Mouse (Mus musculus) MEL (cell line): ENCODE measurements around the gene Polg. TPM values are rescaled to one million over a fixed set of nuclear protein-coding genes. Genes with fewer than 3 reads are reported as not detected.
A peak's percentile ranks its signal among the peaks of the same experiment; 100 is the strongest.

Source experiments
- DNase-seq: peaks from one replicate; pipeline ENCODE4 v3.0.0; 2011; ENCODE audit warnings: low read depth, low spot score
- H3K27ac ChIP-seq: 2 replicates; pipeline ENCODE4 v1.5.1; 2012; ENCODE audit warnings: low read depth, mild to moderate bottlenecking, control low read depth, low read length, moderate library complexity; ENCODE audit not compliant: control insufficient read depth
- H3K27me3 ChIP-seq, 2 experiments: fragments of 150-350 bp in 1 of 2; sonication (generic) in 1 of 2; 2 replicates each; pipeline ENCODE4 v1.6.1; 2012; ENCODE audit warnings: low read length in 2 of 2, mild to moderate bottlenecking in 2 of 2, improper control_type of control experiment in 1 of 2, moderate library complexity in 1 of 2; ENCODE audit not compliant: insufficient read depth in 2 of 2, control insufficient read depth in 1 of 2
- H3K36me3 ChIP-seq, 2 experiments: 2 replicates each; pipeline ENCODE4 v1.6.1; 2012 to 2014; ENCODE audit warnings: low read length in 2 of 2, improper control_type of control experiment in 1 of 2, inconsistent platforms in 1 of 2, mild to moderate bottlenecking in 1 of 2; ENCODE audit not compliant: insufficient read depth in 2 of 2, control insufficient read depth in 1 of 2
- H3K4me1 ChIP-seq, 2 experiments: fragments of 150-350 bp in 1 of 2; sonication (generic) in 1 of 2; 2 replicates each; pipeline ENCODE4 v1.6.1; 2012; ENCODE audit warnings: low read length in 2 of 2, improper control_type of control experiment in 1 of 2, mild to moderate bottlenecking in 1 of 2; ENCODE audit not compliant: insufficient read depth in 2 of 2, control insufficient read depth in 1 of 2
- H3K4me3 ChIP-seq, 2 experiments: fragments of 150-350 bp in 1 of 2; sonication (generic) in 1 of 2; 2 replicates each; pipeline ENCODE4 v1.5.1; 2012; ENCODE audit warnings: low read depth in 2 of 2, low read length in 2 of 2, mild to moderate bottlenecking in 2 of 2, moderate library complexity in 2 of 2, control low read depth in 1 of 2, improper control_type of control experiment in 1 of 2; ENCODE audit not compliant: control insufficient read depth in 1 of 2, insufficient read depth in 1 of 2
- H3K79me2 ChIP-seq: 2 replicates; pipeline ENCODE4 v1.6.1; 2012; ENCODE audit warnings: mild to moderate bottlenecking, low read length, moderate library complexity; ENCODE audit not compliant: control insufficient read depth, poor library complexity, insufficient read depth
- H3K9ac ChIP-seq: 2 replicates; pipeline ENCODE4 v1.6.1; 2012; ENCODE audit warnings: low read depth, mild to moderate bottlenecking, control low read depth, low read length, moderate library complexity; ENCODE audit not compliant: control insufficient read depth, poor library complexity, severe bottlenecking
- H3K9me3 ChIP-seq: fragments of 150-350 bp; sonication (generic); replicated peaks from 2 replicates; pipeline ENCODE4 v1.6.1; 2012; ENCODE audit warnings: mild to moderate bottlenecking, low read length, improper control_type of control experiment, moderate library complexity; ENCODE audit not compliant: insufficient read depth
- BHLHE40 ChIP-seq: IDR thresholded peaks from 2 replicates; pipeline ENCODE4 v1.6.1; 2012; ENCODE audit warnings: low read depth, mild to moderate bottlenecking, inconsistent platforms, low read length, improper control_type of control experiment, borderline replicate concordance
- CHD1 ChIP-seq: IDR thresholded peaks from 2 replicates; pipeline ENCODE4 v1.6.1; 2012; ENCODE audit warnings: low read depth, mild to moderate bottlenecking, inconsistent platforms, low read length, improper control_type of control experiment
- CHD2 ChIP-seq: IDR thresholded peaks from 2 replicates; pipeline ENCODE4 v1.6.1; 2011; ENCODE audit warnings: low read length, improper control_type of control experiment
- CTCF ChIP-seq, 3 experiments: IDR thresholded peaks in 2 of 3; conservative IDR thresholded peaks in 1 of 3; 2 replicates each; pipeline ENCODE4 v1.5.1; 2011 to 2012; ENCODE audit warnings: low read length in 3 of 3, low read depth in 2 of 3, mild to moderate bottlenecking in 2 of 3, improper control_type of control experiment in 1 of 3, inconsistent platforms in 1 of 3, mixed read lengths in 1 of 3, moderate library complexity in 1 of 3; ENCODE audit not compliant: control insufficient read depth in 1 of 3, insufficient read depth in 1 of 3, poor library complexity in 1 of 3, severe bottlenecking in 1 of 3
- E2F4 ChIP-seq: IDR thresholded peaks from 2 replicates; pipeline ENCODE4 v1.6.1; 2011; ENCODE audit warnings: low read depth, low read length, improper control_type of control experiment, borderline replicate concordance
- ELF1 ChIP-seq: IDR thresholded peaks from 2 replicates; pipeline ENCODE4 v1.6.1; 2014; ENCODE audit warnings: low read depth, mild to moderate bottlenecking, inconsistent platforms, low read length, improper control_type of control experiment, moderate library complexity
- EP300 ChIP-seq, 2 experiments: IDR thresholded peaks; 2 replicates each; pipeline ENCODE4 v1.6.1; 2011; ENCODE audit warnings: improper control_type of control experiment in 2 of 2, low read length in 2 of 2, low read depth in 1 of 2, mild to moderate bottlenecking in 1 of 2
- ETS1 ChIP-seq: IDR thresholded peaks from 2 replicates; pipeline ENCODE4 v1.6.1; 2012; ENCODE audit warnings: low read depth, mild to moderate bottlenecking, inconsistent platforms, low read length, improper control_type of control experiment, moderate library complexity
- GABPA ChIP-seq: IDR thresholded peaks from 2 replicates; pipeline ENCODE4 v1.6.1; 2012; ENCODE audit warnings: low read depth, mild to moderate bottlenecking, inconsistent platforms, low read length, improper control_type of control experiment, moderate library complexity
- GATA1 ChIP-seq: IDR thresholded peaks from 2 replicates; pipeline ENCODE4 v1.6.1; 2011; ENCODE audit warnings: low read depth, low read length, improper control_type of control experiment
- HCFC1 ChIP-seq: IDR thresholded peaks from 2 replicates; pipeline ENCODE4 v1.6.1; 2012; ENCODE audit warnings: low read depth, mild to moderate bottlenecking, inconsistent platforms, low read length, improper control_type of control experiment, moderate library complexity
- KAT2A ChIP-seq: conservative IDR thresholded peaks from 2 replicates; pipeline ENCODE4 v1.6.1; 2012; ENCODE audit warnings: low read depth, low read length, improper control_type of control experiment, inconsistent platforms
- MAFK ChIP-seq: IDR thresholded peaks from 2 replicates; pipeline ENCODE4 v1.6.1; 2011; ENCODE audit warnings: low read depth, mild to moderate bottlenecking, low read length, improper control_type of control experiment, borderline replicate concordance
- MAZ ChIP-seq: IDR thresholded peaks from 2 replicates; pipeline ENCODE4 v1.6.1; 2012; ENCODE audit warnings: low read depth, mild to moderate bottlenecking, inconsistent platforms, low read length, improper control_type of control experiment
- MXI1 ChIP-seq: IDR thresholded peaks from 2 replicates; pipeline ENCODE4 v1.6.1; 2011; ENCODE audit warnings: mild to moderate bottlenecking, low read depth, low read length, improper control_type of control experiment
- MYB ChIP-seq: IDR thresholded peaks from 2 replicates; pipeline ENCODE4 v1.6.1; 2011; ENCODE audit warnings: mild to moderate bottlenecking, low read depth, low read length, improper control_type of control experiment
- MYC ChIP-seq: IDR thresholded peaks from 2 replicates; pipeline ENCODE4 v1.6.1; 2011; ENCODE audit warnings: low read depth, mild to moderate bottlenecking, low read length, improper control_type of control experiment, moderate library complexity
- NELFE ChIP-seq: IDR thresholded peaks from 2 replicates; pipeline ENCODE4 v1.6.1; 2011; ENCODE audit warnings: low read depth, low read length, improper control_type of control experiment
- NRF1 ChIP-seq: IDR thresholded peaks from 2 replicates; pipeline ENCODE4 v1.6.1; 2014; ENCODE audit warnings: low read depth, mild to moderate bottlenecking, inconsistent platforms, low read length, improper control_type of control experiment, moderate library complexity; ENCODE audit not compliant: poor library complexity, insufficient read depth, severe bottlenecking
- POLR2A ChIP-seq, 2 experiments: IDR thresholded peaks; 2 replicates each; pipeline ENCODE4 v1.6.1; 2011 to 2012; ENCODE audit warnings: low read length in 2 of 2, mild to moderate bottlenecking in 2 of 2, control low read depth in 1 of 2, improper control_type of control experiment in 1 of 2, low read depth in 1 of 2, moderate library complexity in 1 of 2; ENCODE audit not compliant: control insufficient read depth in 1 of 2, insufficient read depth in 1 of 2, poor library complexity in 1 of 2
- POLR2AphosphoS2 ChIP-seq: IDR thresholded peaks from 2 replicates; pipeline ENCODE4 v1.6.1; 2011; ENCODE audit warnings: low read length, improper control_type of control experiment
- POLR2AphosphoS5 ChIP-seq: IDR thresholded peaks from 2 replicates; pipeline ENCODE4 v1.6.1; 2012; ENCODE audit warnings: low read depth, borderline replicate concordance, mild to moderate bottlenecking, inconsistent platforms, low read length, moderate library complexity, mixed read lengths
- RCOR1 ChIP-seq: IDR thresholded peaks from 2 replicates; pipeline ENCODE4 v1.6.1; 2012; ENCODE audit warnings: low read depth, mild to moderate bottlenecking, inconsistent platforms, low read length, improper control_type of control experiment
- SIN3A ChIP-seq: IDR thresholded peaks from 2 replicates; pipeline ENCODE4 v1.6.1; 2012; ENCODE audit warnings: low read length, improper control_type of control experiment, inconsistent platforms
- TAL1 ChIP-seq: IDR thresholded peaks from 2 replicates; pipeline ENCODE4 v1.6.1; 2012; ENCODE audit warnings: mild to moderate bottlenecking, inconsistent platforms, low read length, moderate library complexity, mixed read lengths
- TBP ChIP-seq: IDR thresholded peaks from 2 replicates; pipeline ENCODE4 v1.8.0; 2011; ENCODE audit warnings: low read depth, low read length, improper control_type of control experiment
- TCF12 ChIP-seq: IDR thresholded peaks from 2 replicates; pipeline ENCODE4 v1.6.1; 2014; ENCODE audit warnings: low read depth, mild to moderate bottlenecking, inconsistent platforms, low read length, improper control_type of control experiment, moderate library complexity
- UBTF ChIP-seq: IDR thresholded peaks from 2 replicates; pipeline ENCODE4 v1.6.1; 2012; ENCODE audit warnings: low read depth, mild to moderate bottlenecking, inconsistent platforms, low read length, improper control_type of control experiment, moderate library complexity, borderline replicate concordance; ENCODE audit not compliant: insufficient read depth
- USF2 ChIP-seq, 2 experiments: IDR thresholded peaks; 2 replicates each; pipeline ENCODE4 v1.6.1; 2011 to 2012; ENCODE audit warnings: improper control_type of control experiment in 2 of 2, low read length in 2 of 2, borderline replicate concordance in 1 of 2, inconsistent platforms in 1 of 2, low read depth in 1 of 2, mild to moderate bottlenecking in 1 of 2; ENCODE audit not compliant: insufficient read depth in 1 of 2
- ZC3H11A ChIP-seq: IDR thresholded peaks from 2 replicates; pipeline ENCODE4 v1.6.1; 2012; ENCODE audit warnings: low read depth, mild to moderate bottlenecking, inconsistent platforms, low read length, improper control_type of control experiment
- ZKSCAN1 ChIP-seq: IDR thresholded peaks from 2 replicates; pipeline ENCODE4 v1.6.1; 2012; ENCODE audit warnings: low read depth, mild to moderate bottlenecking, inconsistent platforms, low read length, improper control_type of control experiment, moderate library complexity
- ZNF384 ChIP-seq: IDR thresholded peaks from 2 replicates; pipeline ENCODE4 v1.6.1; 2012; ENCODE audit warnings: low read depth, mild to moderate bottlenecking, inconsistent platforms, low read length, improper control_type of control experiment
- polyA plus RNA-seq, 2 experiments: library from polyadenylated mRNA; stranded (reverse) in 1 of 2; unstranded in 1 of 2; fragments of >175 nt in 1 of 2; fragments of >200 nt in 1 of 2; gene quantifications; 2 replicates each; pipeline versions ENCODE4 v1.2.1 to v1.2.4; 2012; ENCODE audit warnings: low replicate concordance in 2 of 2, low read depth in 1 of 2; ENCODE audit not compliant: insufficient read length in 2 of 2, insufficient read depth in 1 of 2, missing spikeins in 1 of 2
- total RNA-seq: library from RNA; depleted of rRNA; stranded (reverse); fragments of 300-350 nt; gene quantifications from 2 replicates; pipeline ENCODE4 v1.2.3, GENCODE M21; 2012

Gene Polg
- total and polyA plus RNA-seq, 3 experiments, result 82.7 to 129 TPM; not detected in 1

GRCm38 (mm10) chr7:79495988-79496815 is 30.0 kb upstream of the Polg start (continued):
- no peak for TF ChIP-seq TBP
- TF ChIP-seq E2F4, result peak; percentile 88; the same call in 1 of the 2 replicates
- TF ChIP-seq MAFK, result no peak
- no peak for TF ChIP-seq ELF1
- no peak for TF ChIP-seq ETS1
- no peak for TF ChIP-seq RCOR1
- no peak for TF ChIP-seq UBTF
- no peak for TF ChIP-seq MYC
- no peak for TF ChIP-seq POLR2A (IDR thresholded peaks at IDR 0.05; ENCODE audit: control insufficient read depth in 1 of 2, insufficient read depth in 1 of 2, low read depth in 1 of 2, low read length in 2 of 2, poor library complexity in 1 of 2)
- no peak for TF ChIP-seq CHD2
- no peak for TF ChIP-seq GATA1
- TF ChIP-seq POLR2AphosphoS2, result no peak
- no peak for TF ChIP-seq MXI1
- no peak for TF ChIP-seq TAL1
- no peak for TF ChIP-seq POLR2AphosphoS5
- TF ChIP-seq NELFE, result no peak

GRCm38 (mm10) chr7:79493915-79494314 is 27.8 kb upstream of the Polg start:
- Histone ChIP-seq H3K36me3 (no peaks in the 10 kb centered on the region), H3K79me2 (no peaks in the 10 kb centered on the region), H3K27ac (no peak overlapping the region), H3K9ac (no peak overlapping the region), H3K27me3 (peaks cover 0 to 4% of the 10 kb centered on the region in 2 experiments; a peak in 1 of 4 replicates), H3K4me3 (no peak overlapping the region), H3K4me1 (peaks cover 0 to 4% of the 10 kb centered on the region in 2 experiments; a peak in 1 of 4 replicates), H3K9me3 (no peaks in the 10 kb centered on the region)
- peak; percentile 73 for DNase-seq
- TF ChIP-seq GABPA (no peak), USF2 (IDR thresholded peaks at IDR 0.05; ENCODE audit: borderline replicate concordance in 1 of 2, insufficient read depth in 1 of 2, low read depth in 1 of 2, low read length in 2 of 2) (no peak), MAZ (no peak), CHD2 (no peak), ETS1 (no peak), POLR2AphosphoS5 (no peak), NRF1 (no peak), TCF12 (no peak), MXI1 (no peak; the same call in 1 of the 2 replicates), UBTF (no peak), HCFC1 (no peak), ZKSCAN1 (no peak), ZNF384 (no peak), POLR2A (IDR thresholded peaks at IDR 0.05; ENCODE audit: control insufficient read depth in 1 of 2, insufficient read depth in 1 of 2, low read depth in 1 of 2, low read length in 2 of 2, poor library complexity in 1 of 2) (no peak), E2F4 (no peak), GATA1 (no peak), EP300 (IDR thresholded peaks at IDR 0.05; ENCODE audit: low read depth in 1 of 2, low read length in 2 of 2) (no peak), CTCF (IDR thresholded peaks at IDR 0.05 in 2 of 3, conservative IDR thresholded peaks at IDR 0.05 in 1 of 3; ENCODE audit: control insufficient read depth in 1 of 3, insufficient read depth in 1 of 3, low read depth in 2 of 3, low read length in 3 of 3, poor library complexity in 1 of 3, severe bottlenecking in 1 of 3) (peak; percentile 88 to 92 (median 88)), SIN3A (no peak), BHLHE40 (peak; percentile 26; the same call in 1 of the 2 replicates), TBP (no peak), ZC3H11A (peak; percentile 27; the same call in 1 of the 2 replicates), CHD1 (no peak), MAFK (no peak), MYB (no peak), KAT2A (no peak), POLR2AphosphoS2 (no peak)
